Mouse (Mus musculus): ENCODE measurements around the gene Hdac6. TPM values are rescaled to one million over a fixed set of nuclear protein-coding genes. Genes with fewer than 3 reads are reported as not detected.
"Not testable (repeated sequence)": the region's sequence is repeated elsewhere in the genome, so short reads cannot be mapped to it uniquely, and the experiment has no call there.

The Hdac6 gene
- polyA plus RNA-seq, 1 experiment, result 81.8 TPM

DNA sequence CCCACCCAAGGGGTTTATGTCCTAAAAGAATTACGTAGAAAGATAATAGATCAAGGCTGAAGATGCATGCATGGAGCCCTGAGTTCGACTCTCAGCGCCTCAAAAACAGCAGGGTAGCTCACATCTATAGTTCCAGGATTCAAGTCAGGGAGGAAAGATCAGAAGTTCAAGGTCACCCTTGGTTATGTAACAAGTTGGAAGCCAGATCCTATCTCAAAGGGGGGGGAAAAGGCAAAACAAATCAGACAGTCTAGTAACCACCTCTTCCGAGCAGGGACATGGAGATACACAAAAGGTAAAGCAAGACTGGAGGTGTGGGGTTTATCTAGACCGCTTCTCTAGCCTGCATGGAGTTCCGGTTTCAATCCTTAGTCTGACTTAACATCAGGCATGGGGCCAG lies 21.4 kb downstream of the Hdac6 start:
- DNase-seq (ENCODE audit: extremely low spot score in 1 of 2, low spot score in 1 of 2), result no peak

DNA sequence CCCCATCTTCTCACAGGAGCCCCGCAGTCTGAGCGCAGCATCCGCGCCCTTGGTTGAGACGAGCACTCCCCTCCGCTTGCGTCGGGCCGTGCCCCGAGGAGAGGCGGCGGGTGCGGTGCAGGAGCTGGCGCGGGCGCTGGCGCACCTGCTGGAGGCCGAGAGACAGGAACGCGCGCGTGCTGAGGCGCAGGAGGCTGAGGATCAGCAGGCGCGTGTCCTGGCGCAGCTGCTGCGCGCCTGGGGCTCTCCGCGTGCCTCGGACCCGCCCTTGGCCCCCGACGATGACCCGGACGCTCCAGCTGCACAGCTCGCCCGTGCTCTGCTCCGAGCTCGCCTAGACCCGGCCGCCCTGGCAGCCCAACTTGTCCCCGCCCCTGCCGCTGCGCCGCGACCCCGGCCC lies 25.7 kb downstream of the Hdac6 start:
- DNase-seq (ENCODE audit: extremely low spot score in 1 of 2, low spot score in 1 of 2), result no peak

DNA sequence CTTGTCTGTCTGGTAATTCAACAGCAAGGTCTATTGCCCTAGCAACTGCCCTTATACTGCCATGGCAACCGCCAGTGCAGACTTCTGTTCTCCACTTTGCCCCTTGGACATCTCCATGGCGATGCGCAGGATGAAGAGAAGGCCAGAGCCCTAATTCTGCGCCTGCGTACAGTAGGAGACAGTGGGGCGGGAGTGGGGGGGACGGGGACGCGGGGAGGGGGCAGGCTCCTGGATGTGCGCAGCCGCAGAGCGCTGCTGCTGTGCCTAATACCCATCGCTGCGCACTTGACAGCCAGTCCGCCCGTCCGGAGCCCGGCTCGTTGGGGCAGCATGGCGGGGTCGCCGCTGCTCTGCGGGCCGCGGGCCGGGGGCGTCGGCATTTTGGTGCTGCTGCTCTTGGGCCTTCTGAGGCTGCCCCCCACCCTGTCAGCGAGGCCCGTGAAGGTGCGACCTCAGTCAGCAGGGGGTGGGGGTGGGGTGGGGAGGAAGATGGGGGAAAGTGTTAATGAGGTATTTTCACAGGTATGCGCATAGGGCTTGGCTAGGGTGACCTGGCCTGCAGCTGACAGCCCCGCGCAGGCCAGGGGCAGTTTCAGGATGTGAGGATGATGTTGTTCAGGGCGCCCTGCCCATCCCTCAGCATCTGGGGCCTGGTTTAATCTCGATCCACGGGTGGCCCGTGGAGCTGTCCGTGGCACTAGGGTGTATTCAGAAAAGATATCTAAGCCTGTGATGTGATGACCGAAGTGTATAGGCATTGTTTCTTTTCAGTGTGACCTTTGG lies 27.9 kb downstream of the Hdac6 start, which contains the start of gene Pcsk1n:
Gene Pcsk1n, plus strand, starts transcription at position 222 of the 783 bp plus-strand sequence.
- peak in 1 of 2 experiments; percentile 41 for DNase-seq (ENCODE audit: extremely low spot score in 1 of 2, low spot score in 1 of 2)

DNA sequence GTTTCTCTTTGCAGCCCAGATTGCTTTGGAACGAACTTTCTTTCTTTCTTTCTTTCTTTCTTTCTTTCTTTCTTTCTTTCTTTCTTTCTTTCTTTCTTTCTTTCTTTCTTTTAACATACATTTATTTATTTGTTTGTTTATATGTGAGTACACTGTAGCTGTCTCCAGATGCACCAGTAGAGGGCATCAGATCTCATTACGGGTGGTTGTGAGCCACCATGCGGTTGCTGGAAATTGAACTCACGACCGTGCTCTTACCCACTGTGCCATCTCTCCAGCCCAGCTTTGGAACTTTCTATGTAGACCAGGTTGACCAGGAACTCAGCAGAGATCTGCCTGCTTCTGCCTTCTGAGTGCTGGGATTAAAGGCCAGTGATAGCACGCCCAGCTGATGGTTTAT lies 29.7 kb downstream of the Hdac6 start:
- not testable (repeated sequence) for DNase-seq (ENCODE audit: extremely low spot score in 1 of 2, low spot score in 1 of 2)

DNA sequence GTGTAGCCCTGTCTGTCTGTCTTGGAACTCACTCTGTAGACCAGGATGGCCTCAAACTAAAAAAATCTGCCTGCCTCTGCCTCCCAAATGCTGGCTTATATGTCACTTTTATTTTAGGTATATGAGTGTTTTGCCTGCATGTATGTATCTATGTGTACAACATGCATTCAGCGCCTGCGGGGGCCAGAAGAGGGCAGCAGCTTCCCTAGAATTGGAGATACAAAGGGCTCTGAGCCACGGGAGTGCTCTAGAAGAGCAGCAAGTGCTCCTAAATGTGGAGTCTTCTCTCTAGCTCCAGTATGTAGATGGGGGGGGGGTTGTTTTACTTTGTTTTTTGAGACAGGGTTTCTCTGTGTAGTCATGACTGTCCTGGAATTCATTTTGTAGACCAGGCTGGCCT lies 32.0 kb downstream of the Hdac6 start:
- not testable (repeated sequence) for DNase-seq (ENCODE audit: extremely low spot score in 1 of 2, low spot score in 1 of 2)

DNA sequence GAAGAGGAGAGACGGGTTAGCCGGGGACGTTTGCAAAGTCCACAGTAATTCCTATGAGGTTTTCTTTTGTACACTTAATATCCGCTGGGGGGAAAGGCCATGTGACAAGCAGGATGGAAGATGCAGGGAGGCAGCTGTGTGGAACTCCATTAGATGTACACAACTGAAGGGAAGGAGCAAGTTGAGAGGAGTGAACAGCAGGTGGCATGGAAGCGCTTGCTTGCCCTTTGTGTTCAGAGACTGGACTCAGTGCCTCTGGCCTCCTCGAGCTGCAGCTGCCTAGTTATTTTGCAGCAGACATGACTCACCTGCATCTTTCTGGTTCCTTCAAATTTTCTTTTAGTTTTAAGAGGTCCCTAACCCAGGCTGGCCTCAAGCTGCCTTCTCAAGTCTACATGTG lies 37.2 kb downstream of the Hdac6 start:
- no peak for DNase-seq (ENCODE audit: extremely low spot score in 1 of 2, low spot score in 1 of 2)

DNA sequence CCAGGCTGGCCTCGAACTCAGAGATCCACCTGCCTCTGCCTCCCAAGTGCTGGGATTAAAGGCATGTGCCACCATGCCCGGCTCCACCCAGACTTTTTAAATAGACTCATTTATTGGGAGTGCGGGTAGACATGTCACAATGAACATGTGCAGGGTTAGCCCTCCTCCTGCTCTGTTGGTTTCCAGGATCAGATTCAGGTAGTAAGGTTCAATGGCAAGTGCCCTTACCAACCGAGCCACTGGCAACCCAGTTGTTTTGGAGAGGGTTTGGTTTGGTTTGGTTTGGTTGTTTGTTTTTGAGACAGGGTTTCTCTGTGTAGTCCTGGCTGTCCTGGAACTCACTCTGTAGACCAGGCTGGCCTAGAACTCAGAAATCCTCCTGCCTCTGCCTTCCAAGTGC lies 38.4 kb downstream of the Hdac6 start, which contains the start of gene Gm10490:
Gene Gm10490, plus strand, starts transcription at position 301 of the 400 bp plus-strand sequence.
- DNase-seq (ENCODE audit: extremely low spot score in 1 of 2, low spot score in 1 of 2), result not testable (repeated sequence)

DNA sequence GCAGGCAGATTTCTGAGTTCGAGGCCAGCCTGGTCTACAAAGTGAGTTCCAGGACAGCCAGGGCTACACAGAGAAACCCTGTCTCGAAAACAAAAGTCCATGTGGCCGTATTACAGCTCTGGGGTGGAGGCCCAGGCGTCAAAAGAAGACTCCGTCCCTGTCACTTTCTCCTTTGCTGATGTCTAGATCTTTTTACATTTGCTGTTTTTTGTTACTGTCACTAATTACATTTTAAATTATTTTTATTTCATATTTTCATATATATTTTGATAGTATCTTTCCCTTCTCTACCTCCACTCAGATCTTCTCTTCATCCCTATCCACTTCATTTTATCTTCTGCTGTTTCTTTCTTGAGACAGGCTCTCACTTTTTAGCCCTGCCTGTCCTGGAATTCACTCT lies 40.0 kb downstream of the Hdac6 start, which contains the start of gene Gm10491:
Gene Gm10491, minus strand, starts transcription at position 101 of the 400 bp plus-strand sequence.
- no peak for DNase-seq (ENCODE audit: extremely low spot score in 1 of 2, low spot score in 1 of 2)

DNA sequence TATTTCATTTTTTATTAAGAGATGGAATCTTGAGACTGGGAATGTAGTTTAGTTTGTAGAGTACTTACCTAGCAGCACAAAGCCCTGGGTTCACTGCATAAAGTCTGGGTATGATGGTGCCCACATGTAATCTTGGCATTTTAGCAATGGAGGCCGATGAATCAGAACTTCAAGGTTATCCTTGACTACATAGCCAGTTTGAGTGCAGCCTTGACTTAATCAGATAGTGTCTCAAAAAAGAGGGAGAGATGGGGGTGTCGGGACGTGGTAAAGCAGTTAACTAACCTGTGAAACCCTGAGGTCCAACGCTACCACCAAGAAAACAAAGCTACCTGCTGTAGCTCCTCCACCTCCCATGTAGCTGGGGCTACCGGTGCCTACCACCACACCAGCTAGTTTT lies 43.2 kb downstream of the Hdac6 start:
- DNase-seq (ENCODE audit: extremely low spot score in 1 of 2, low spot score in 1 of 2), result no peak

DNA sequence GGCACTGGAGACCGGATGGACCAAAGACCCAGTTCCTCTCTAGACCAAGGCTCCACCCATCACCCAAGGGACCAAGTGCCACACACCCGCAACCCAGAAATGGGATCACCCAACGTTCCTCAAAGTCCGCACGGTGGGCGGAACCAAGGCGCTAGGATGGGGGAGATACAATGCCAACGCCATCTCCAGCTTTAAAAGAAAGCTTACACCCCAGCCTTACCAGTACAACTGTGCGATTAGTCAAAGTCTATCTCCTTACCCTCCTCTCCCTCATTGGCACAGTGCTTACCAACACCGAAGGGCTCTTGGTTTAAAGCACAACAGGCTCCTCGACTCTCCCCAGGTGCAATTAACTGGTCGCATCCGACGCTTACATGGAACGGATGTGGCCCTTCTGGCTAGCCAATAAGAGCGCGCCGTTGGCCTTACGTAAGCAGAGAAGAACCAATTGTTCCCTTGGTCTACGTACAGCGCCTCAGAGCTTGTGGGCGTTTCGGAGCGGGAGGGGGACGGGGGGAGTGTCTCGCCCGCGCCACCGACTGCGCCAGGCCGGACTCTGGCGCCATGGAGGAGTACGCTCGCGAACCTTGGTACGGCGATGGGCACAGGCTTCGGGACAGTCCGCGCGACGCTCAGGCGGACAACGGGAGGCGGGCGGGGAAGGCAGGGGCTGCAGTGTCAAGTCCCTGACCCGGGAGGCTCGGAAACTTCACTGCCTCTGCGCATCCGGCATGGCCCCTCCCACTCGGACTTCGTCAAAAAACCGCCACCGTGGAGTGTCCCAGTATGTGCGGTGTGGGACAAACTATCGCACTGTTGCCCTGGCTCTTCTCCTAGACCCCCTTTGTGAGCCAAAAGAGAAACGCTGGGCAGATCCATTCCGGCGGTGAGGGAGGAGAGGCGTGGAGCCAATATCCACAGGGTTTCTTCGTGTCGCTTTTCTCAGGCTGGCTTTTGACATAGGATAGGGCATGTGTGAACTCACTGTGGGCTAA lies 48.5 kb downstream of the Hdac6 start, which contains the start of the genes Pqbp1 and Timm17b:
Gene Pqbp1, minus strand, starts transcription at position 390 of the 995 bp plus-strand sequence.
Gene Timm17b, plus strand, starts transcription at position 478 of the 995 bp plus-strand sequence.
- DNase-seq (ENCODE audit: extremely low spot score in 1 of 2, low spot score in 1 of 2), result peak; percentile 81 to 89

DNA sequence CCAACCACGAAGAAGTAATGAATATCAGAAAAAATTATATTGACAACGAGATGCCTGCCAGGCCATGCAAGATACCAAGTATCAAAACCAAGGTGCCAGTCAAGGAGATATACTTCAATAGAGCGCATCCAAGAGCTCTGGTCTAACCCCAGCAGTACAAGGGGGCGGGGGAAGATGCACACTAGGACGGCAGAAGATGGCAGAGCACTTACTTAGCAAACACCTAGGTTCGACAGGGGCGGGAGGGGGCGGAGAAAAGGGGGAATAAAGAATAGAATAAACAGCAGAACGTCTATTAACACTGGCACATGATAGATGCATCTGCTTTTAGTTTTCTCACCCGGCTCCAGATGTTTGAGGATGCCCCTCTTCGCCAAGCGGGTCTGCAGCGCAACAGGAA lies 49.5 kb downstream of the Hdac6 start:
- DNase-seq (ENCODE audit: extremely low spot score in 1 of 2, low spot score in 1 of 2), result no peak

DNA sequence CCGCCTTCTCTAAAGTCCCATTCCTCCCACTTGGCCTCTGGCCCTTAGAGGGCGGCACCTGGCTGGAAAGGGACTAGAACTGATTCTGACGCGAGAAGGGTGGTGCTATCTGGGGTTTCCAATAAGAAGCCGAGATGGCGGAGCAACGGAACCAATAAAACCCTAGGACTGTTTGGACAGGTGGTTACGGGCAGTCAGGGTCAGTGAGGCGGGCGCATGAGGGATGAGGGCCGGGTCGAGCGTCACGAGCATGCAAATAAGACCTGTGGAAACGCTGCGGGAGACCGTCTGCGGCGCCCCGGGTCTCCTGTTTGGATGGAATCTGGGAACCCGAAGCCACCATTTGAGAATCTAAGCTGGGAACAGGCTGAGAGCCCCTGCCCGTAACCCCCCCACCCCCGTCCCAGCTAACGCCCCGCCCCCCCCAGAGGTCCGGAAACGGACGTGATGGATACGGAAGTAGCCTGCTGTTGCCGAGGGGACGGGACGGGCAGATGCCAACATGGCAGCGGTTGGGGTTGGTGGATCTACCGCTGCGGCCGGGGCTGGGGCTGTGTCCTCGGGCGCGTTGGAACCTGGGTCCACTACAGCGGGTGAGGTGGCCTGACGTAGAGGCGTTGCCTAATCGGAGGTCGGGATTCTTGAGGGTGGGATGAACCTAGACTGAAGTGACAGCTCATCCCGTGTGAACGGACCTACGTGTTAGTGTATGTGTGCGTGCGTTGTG lies 63.7 kb downstream of the Hdac6 start, which contains the start of gene Slc35a2:
Gene Slc35a2, plus strand, starts transcription at position 188 of the 727 bp plus-strand sequence.
- peak; percentile 72 to 86 for DNase-seq (ENCODE audit: extremely low spot score in 1 of 2, low spot score in 1 of 2)

Other genes with a start within 250 kb of the Hdac6 start
- 75.0 and 77.0 TPM in 2 replicates for gene Wdr45, start 233.6 kb downstream of the Hdac6 start, polyA plus RNA-seq (2012; rRNA removed)
- gene Gm45208, start 225.6 kb downstream of the Hdac6 start, polyA plus RNA-seq (2012; rRNA removed), result 0.18 and 0.55 TPM in 2 replicates
- gene Praf2, start 219.4 kb downstream of the Hdac6 start, polyA plus RNA-seq (2012; rRNA removed), result 118 and 124 TPM in 2 replicates
- 23.7 and 25.4 TPM in 2 replicates for gene Ccdc120, start 197.0 kb downstream of the Hdac6 start, polyA plus RNA-seq (2012; rRNA removed)
- 23.8 and 25.1 TPM in 2 replicates for gene Tfe3, start 185.3 kb downstream of the Hdac6 start, polyA plus RNA-seq (2012; rRNA removed)
- gene Gripap1, start 158.1 kb downstream of the Hdac6 start, polyA plus RNA-seq (2012; rRNA removed), result 112 and 118 TPM in 2 replicates
- gene Kcnd1, start 125.6 kb downstream of the Hdac6 start, polyA plus RNA-seq (2012; rRNA removed), result 7.4 and 7.8 TPM in 2 replicates
- gene Otud5, start 106.5 kb downstream of the Hdac6 start, polyA plus RNA-seq (2012; rRNA removed), result 51.9 and 58.0 TPM in 2 replicates
- gene Pim2, start 69.6 kb downstream of the Hdac6 start, polyA plus RNA-seq (2012; rRNA removed), result 50.5 and 54.6 TPM in 2 replicates
- gene Slc35a2, start 63.9 kb downstream of the Hdac6 start, polyA plus RNA-seq (2012; rRNA removed), result 44.6 and 51.1 TPM in 2 replicates
- gene Pqbp1, start 48.6 kb downstream of the Hdac6 start, polyA plus RNA-seq (2012; rRNA removed), result 188 and 192 TPM in 2 replicates
- 17.8 and 20.3 TPM in 2 replicates for gene Timm17b, start 48.5 kb downstream of the Hdac6 start, polyA plus RNA-seq (2012; rRNA removed)
- gene Gm10491, start 40.1 kb downstream of the Hdac6 start, polyA plus RNA-seq (2012; rRNA removed), result not detected in 2 replicates
- gene Gm10490, start 38.3 kb downstream of the Hdac6 start, polyA plus RNA-seq (2012; rRNA removed), result not detected in 2 replicates
- gene Pcsk1n, start 28.1 kb downstream of the Hdac6 start, polyA plus RNA-seq (2012; rRNA removed), result 456 and 602 TPM in 2 replicates
- 0.10 TPM in 1 of 2 replicates, not detected in the other for gene Eras, start 19.3 kb downstream of the Hdac6 start, polyA plus RNA-seq (2012; rRNA removed)
- not detected in 2 replicates for gene Gata1, start 30.2 kb upstream of the Hdac6 start, polyA plus RNA-seq (2012; rRNA removed)
- 0.60 and 0.84 TPM in 2 replicates for gene Glod5, start 70.6 kb upstream of the Hdac6 start, polyA plus RNA-seq (2012; rRNA removed)
- 25.0 and 27.5 TPM in 2 replicates for gene Suv39h1, start 126.9 kb upstream of the Hdac6 start, polyA plus RNA-seq (2012; rRNA removed)
- 1.1 and 1.4 TPM in 2 replicates for gene Was, start 142.6 kb upstream of the Hdac6 start, polyA plus RNA-seq (2012; rRNA removed)
- 221 and 236 TPM in 2 replicates for gene Wdr13, start 185.0 kb upstream of the Hdac6 start, polyA plus RNA-seq (2012; rRNA removed)
- 216 and 235 TPM in 2 replicates for gene Rbm3, start 198.0 kb upstream of the Hdac6 start, polyA plus RNA-seq (2012; rRNA removed)
- 16.7 TPM in 2 replicates for gene Tbc1d25, start 228.3 kb upstream of the Hdac6 start, polyA plus RNA-seq (2012; rRNA removed)
- 20.0 and 22.7 TPM in 2 replicates for gene Ebp, start 245.6 kb upstream of the Hdac6 start, polyA plus RNA-seq (2012; rRNA removed)

Measured in frontal cortex, adult 2 months (tissue).